Mouse (Mus musculus) hindbrain, embryonic 12.5 days (tissue): ENCODE data around the gene Svop. TPM values are rescaled to one million over a fixed set of nuclear protein-coding genes. Genes with fewer than 3 reads are reported as not detected.

Source experiments
- ATAC-seq: fragments of 200-750 bp; cut with Nextera tagmentation; 2 replicates; pipeline ENCODE4 v1.8.0; 2017; ENCODE audit warnings: moderate TSS enrichment; ENCODE audit not compliant: low FRiP score
- H3K27ac ChIP-seq: fragments of 300-500 bp; sonication (generic); 2 replicates; pipeline ENCODE4 v1.5.1; 2016; ENCODE audit warnings: mild to moderate bottlenecking
- H3K27me3 ChIP-seq: fragments of 300-500 bp; sonication (generic); 2 replicates; pipeline ENCODE4 v1.6.1; 2016; ENCODE audit warnings: mild to moderate bottlenecking
- H3K36me3 ChIP-seq: fragments of 300-500 bp; sonication (generic); 2 replicates; pipeline ENCODE4 v1.6.1; 2016; ENCODE audit warnings: mild to moderate bottlenecking
- H3K4me1 ChIP-seq: fragments of 300-500 bp; sonication (generic); 2 replicates; pipeline ENCODE4 v1.6.1; 2016
- H3K4me2 ChIP-seq: fragments of 300-500 bp; sonication (generic); replicated peaks from 2 replicates; pipeline ENCODE4 v1.6.1; 2016; ENCODE audit warnings: mild to moderate bottlenecking
- H3K4me3 ChIP-seq: fragments of 300-500 bp; sonication (generic); 2 replicates; pipeline ENCODE4 v1.5.1; 2016; ENCODE audit warnings: mild to moderate bottlenecking
- H3K9ac ChIP-seq: fragments of 300-500 bp; sonication (generic); 2 replicates; pipeline ENCODE4 v1.6.1; 2016; ENCODE audit warnings: mild to moderate bottlenecking, moderate library complexity
- H3K9me3 ChIP-seq: fragments of 300-500 bp; sonication (generic); replicated peaks from 2 replicates; pipeline ENCODE4 v1.6.1; 2016; ENCODE audit warnings: mild to moderate bottlenecking
- WGBS: fragments of 180-500 bp; shearing (Covaris S2); methylation state at CpG from one replicate; pipeline ENCODE4 v1.1.7; 2016; 5-methylcytosine and 5-hydroxymethylcytosine counted together
- polyA plus RNA-seq: library from polyadenylated mRNA; unstranded; fragments of >200 nt; fragmentation: Nextera tagmentation; extraction: Ambion mirVana; gene quantifications from 2 replicates; pipeline ENCODE4 v1.2.1, GENCODE M21; 2016

The Svop gene
- polyA plus RNA-seq, 1 experiment from 2014 or later: 55.6 TPM

- Histone ChIP-seq H3K27me3 (no peaks in the 10 kb centered on the region), H3K9me3 (no peaks in the 10 kb centered on the region), H3K4me1 (no peaks in the 10 kb centered on the region), H3K27ac (no peak overlapping the region), H3K4me3 (no peak overlapping the region), H3K36me3 (no peaks in the 10 kb centered on the region), H3K9ac (no peak overlapping the region), H3K4me2 (no peak overlapping the region)
- ATAC-seq: no peak
- 81% methylated on average over 4 of the region's 4 CpGs for WGBS
Observed at GRCm38 (mm10) chr5:114006974-114007373, 84.4 kb downstream of the Svop start.

- ATAC-seq: no peak
- no peak overlapping the region for H3K9ac ChIP-seq
- no peaks in the 10 kb centered on the region for H3K4me1 ChIP-seq
- no peak overlapping the region for H3K4me2 ChIP-seq
- H3K4me3 ChIP-seq: no peak overlapping the region
- no peaks in the 10 kb centered on the region for H3K27me3 ChIP-seq
- H3K9me3 ChIP-seq: no peaks in the 10 kb centered on the region
- H3K27ac ChIP-seq: no peak overlapping the region
- H3K36me3 ChIP-seq: no peaks in the 10 kb centered on the region
- 86% methylated on average over 5 of the region's 5 CpGs for WGBS
Observed at GRCm38 (mm10) chr5:114005100-114005499, 86.3 kb downstream of the Svop start.

- H3K9me3 ChIP-seq: no peaks in the 10 kb centered on the region
- 69% methylated on average over 11 of the region's 11 CpGs for WGBS
- no peaks in the 10 kb centered on the region for H3K36me3 ChIP-seq
- H3K4me1 ChIP-seq: no peaks in the 10 kb centered on the region
- ATAC-seq: no peak
- no peak overlapping the region for H3K9ac ChIP-seq
- H3K27me3 ChIP-seq: no peaks in the 10 kb centered on the region
- H3K4me2 ChIP-seq: no peak overlapping the region
- no peak overlapping the region for H3K27ac ChIP-seq
- H3K4me3 ChIP-seq: no peak overlapping the region
Observed at GRCm38 (mm10) chr5:114004573-114004972, 86.8 kb downstream of the Svop start.

- 59% methylated on average over 5 of the region's 5 CpGs for WGBS
- H3K9ac ChIP-seq: no peak within 1 kb of the TSS
Observed at GRCm38 (mm10) chr5:114003542-114003941, 87.8 kb downstream of the Svop start, which contains the start of gene Dao. TSS of gene Dao (plus strand) at chr5:114003703.

GRCm38 (mm10) chr5:113999382-113999781, 92.0 kb downstream of the Svop start:
- WGBS: 71% methylated on average over 5 of the region's 5 CpGs
- H3K27ac ChIP-seq: no peak overlapping the region
- ATAC-seq: no peak

More at GRCm38 (mm10) chr5:114003542-114003941, 87.8 kb downstream of the Svop start, which contains the start of gene Dao:
- no peaks in the 10 kb centered on the region for H3K9me3 ChIP-seq
- H3K27ac ChIP-seq: no peak within 1 kb of the TSS
- H3K4me2 ChIP-seq: no peak within 1 kb of the TSS
- no peak within 1 kb of the TSS for H3K4me3 ChIP-seq
- H3K36me3 ChIP-seq: no peaks in the 10 kb centered on the region
- H3K4me1 ChIP-seq: no peaks in the 10 kb centered on the region
- no peaks in the 10 kb centered on the region for H3K27me3 ChIP-seq
- ATAC-seq: no peak

GRCm38 (mm10) chr5:113996458-113996857, 94.9 kb downstream of the Svop start:
- no peak for ATAC-seq
- H3K36me3 ChIP-seq: no peaks in the 10 kb centered on the region
- no peaks in the 10 kb centered on the region for H3K9me3 ChIP-seq
- H3K27ac ChIP-seq: no peak overlapping the region
- H3K4me2 ChIP-seq: no peak overlapping the region
- H3K4me3 ChIP-seq: no peak overlapping the region
- H3K9ac ChIP-seq: no peak overlapping the region
- WGBS: 63% methylated on average over 2 of the region's 2 CpGs
- H3K27me3 ChIP-seq: no peaks in the 10 kb centered on the region
- H3K4me1 ChIP-seq: peaks cover 20% of the 10 kb centered on the region

More at GRCm38 (mm10) chr5:113999382-113999781, 92.0 kb downstream of the Svop start:
- H3K9ac ChIP-seq: no peak overlapping the region
- H3K9me3 ChIP-seq: no peaks in the 10 kb centered on the region
- peaks cover 1% of the 10 kb centered on the region; the same call in 1 of the 2 replicates for H3K4me1 ChIP-seq
- no peaks in the 10 kb centered on the region for H3K27me3 ChIP-seq
- H3K4me2 ChIP-seq: no peak overlapping the region
- no peak overlapping the region for H3K4me3 ChIP-seq
- no peaks in the 10 kb centered on the region for H3K36me3 ChIP-seq

- no peaks in the 10 kb centered on the region for H3K9me3 ChIP-seq
- H3K4me1 ChIP-seq: peaks cover 36% of the 10 kb centered on the region
- ATAC-seq: peak; percentile 90
- peak within 1 kb of the TSS; percentile 79 for H3K9ac ChIP-seq
- no peaks in the 10 kb centered on the region for H3K27me3 ChIP-seq
- H3K4me3 ChIP-seq: peak within 1 kb of the TSS; percentile 72
- H3K4me2 ChIP-seq: peak within 1 kb of the TSS; percentile 81
- peaks cover 6% of the 10 kb centered on the region for H3K36me3 ChIP-seq
- H3K27ac ChIP-seq: peak within 1 kb of the TSS; percentile 90
- under 1% methylated on average over 68 of the region's 83 CpGs for WGBS
Observed at GRCm38 (mm10) chr5:113993487-113994465, 97.6 kb downstream of the Svop start, which contains the start of gene Ssh1. TSS of gene Ssh1 (minus strand) at chr5:113993894.

- no peaks in the 10 kb centered on the region for H3K9me3 ChIP-seq
- 1% methylated on average over 22 of the region's 22 CpGs for WGBS
- H3K9ac ChIP-seq: peak overlapping the region; percentile 79
- peaks cover 7% of the 10 kb centered on the region for H3K36me3 ChIP-seq
- peak overlapping the region; percentile 90 for H3K27ac ChIP-seq
- H3K4me1 ChIP-seq: peaks cover 36% of the 10 kb centered on the region
- H3K4me2 ChIP-seq: peak overlapping the region; percentile 81
- H3K4me3 ChIP-seq: peak overlapping the region; percentile 72
- no peaks in the 10 kb centered on the region for H3K27me3 ChIP-seq
- peak; percentile 91; the same call in 1 of the 2 replicates for ATAC-seq
Observed at GRCm38 (mm10) chr5:113993031-113993486, 98.3 kb downstream of the Svop start.

- no peak for ATAC-seq
- Histone ChIP-seq H3K36me3 (peaks cover 9% of the 10 kb centered on the region), H3K4me1 (peaks cover 36% of the 10 kb centered on the region), H3K9me3 (no peaks in the 10 kb centered on the region), H3K4me3 (peak overlapping the region; percentile 72), H3K4me2 (peak overlapping the region; percentile 81), H3K27me3 (no peaks in the 10 kb centered on the region), H3K9ac (peak overlapping the region; percentile 79), H3K27ac (peak overlapping the region; percentile 90)
- WGBS: 37% methylated on average over 12 of the region's 12 CpGs
Observed at GRCm38 (mm10) chr5:113992339-113992831, 99.0 kb downstream of the Svop start.

GRCm38 (mm10) chr5:113991141-113991540, 100.2 kb downstream of the Svop start:
- Histone ChIP-seq H3K4me2 (no peak overlapping the region), H3K4me3 (no peak overlapping the region), H3K27ac (no peak overlapping the region), H3K27me3 (no peaks in the 10 kb centered on the region), H3K4me1 (peaks cover 43% of the 10 kb centered on the region), H3K9me3 (no peaks in the 10 kb centered on the region), H3K9ac (0 out of 2 replicates have a peak overlapping the region, but pooled peaks have one; percentile 3), H3K36me3 (peaks cover 11% of the 10 kb centered on the region)
- ATAC-seq: no peak
- WGBS: 77% methylated on average over 7 of the region's 7 CpGs

GRCm38 (mm10) chr5:113990593-113990992, 100.8 kb downstream of the Svop start:
- no peaks in the 10 kb centered on the region for H3K9me3 ChIP-seq
- 86% methylated on average over 5 of the region's 5 CpGs for WGBS
- no peaks in the 10 kb centered on the region for H3K27me3 ChIP-seq
- no peak overlapping the region for H3K4me3 ChIP-seq
- H3K27ac ChIP-seq: no peak overlapping the region
- peaks cover 49% of the 10 kb centered on the region for H3K4me1 ChIP-seq
- H3K4me2 ChIP-seq: no peak overlapping the region
- H3K9ac ChIP-seq: no peak overlapping the region
- H3K36me3 ChIP-seq: peaks cover 11% of the 10 kb centered on the region
- ATAC-seq: no peak

- H3K4me3 ChIP-seq: no peak overlapping the region
- no peak overlapping the region for H3K27ac ChIP-seq
- ATAC-seq: no peak
- peaks cover 11% of the 10 kb centered on the region for H3K36me3 ChIP-seq
- H3K27me3 ChIP-seq: no peaks in the 10 kb centered on the region
- H3K9ac ChIP-seq: no peak overlapping the region
- no peaks in the 10 kb centered on the region for H3K9me3 ChIP-seq
- no peak overlapping the region for H3K4me2 ChIP-seq
- WGBS: 87% methylated on average over 20 of the region's 20 CpGs
- peaks cover 49% of the 10 kb centered on the region for H3K4me1 ChIP-seq
Observed at GRCm38 (mm10) chr5:113989437-113990024, 101.8 kb downstream of the Svop start.
